Mouse (Mus musculus) myocyte (in vitro differentiated cells): ENCODE measurements around the gene Ak5.

ENCODE experiments used
- CEBPB ChIP-seq: IDR thresholded peaks from 2 replicates; pipeline ENCODE4 v1.6.1; 2011; ENCODE audit warnings: mild to moderate bottlenecking, moderate library complexity; ENCODE audit not compliant: poor library complexity, insufficient read depth, severe bottlenecking
- E2F4 ChIP-seq: IDR thresholded peaks from one replicate; pipeline ENCODE4 v1.6.1; 2011; ENCODE audit warnings: mild to moderate bottlenecking, control low read depth, moderate library complexity; ENCODE audit not compliant: insufficient read depth
- MAX ChIP-seq: IDR thresholded peaks from one replicate; pipeline ENCODE4 v1.6.1; 2011; ENCODE audit warnings: low read depth, mild to moderate bottlenecking, control low read depth
- MYOD1 ChIP-seq, 3 experiments: IDR thresholded peaks; one replicate each; pipeline ENCODE4 v1.6.1; 2011; ENCODE audit warnings: control low read depth in 2 of 3, low read depth in 2 of 3, mild to moderate bottlenecking in 2 of 3, moderate library complexity in 1 of 3; ENCODE audit not compliant: insufficient read length in 2 of 3, control insufficient read depth in 1 of 3
- POLR2A ChIP-seq: IDR thresholded peaks from one replicate; pipeline ENCODE4 v1.6.1; 2011; ENCODE audit warnings: low read depth, mild to moderate bottlenecking, control low read depth, moderate library complexity; ENCODE audit not compliant: insufficient read length
- POLR2AphosphoS2 ChIP-seq: IDR thresholded peaks from one replicate; pipeline ENCODE4 v1.6.1; 2011; ENCODE audit warnings: low read depth, control low read depth; ENCODE audit not compliant: insufficient read length
- TCF12 ChIP-seq: IDR thresholded peaks from one replicate; pipeline ENCODE4 v1.6.1; 2011; ENCODE audit warnings: mild to moderate bottlenecking, control low read depth; ENCODE audit not compliant: poor library complexity, insufficient read depth, severe bottlenecking
- USF1 ChIP-seq: IDR thresholded peaks from one replicate; pipeline ENCODE4 v1.6.1; 2011; ENCODE audit warnings: low read depth, mild to moderate bottlenecking, control low read depth, moderate library complexity

DNA sequence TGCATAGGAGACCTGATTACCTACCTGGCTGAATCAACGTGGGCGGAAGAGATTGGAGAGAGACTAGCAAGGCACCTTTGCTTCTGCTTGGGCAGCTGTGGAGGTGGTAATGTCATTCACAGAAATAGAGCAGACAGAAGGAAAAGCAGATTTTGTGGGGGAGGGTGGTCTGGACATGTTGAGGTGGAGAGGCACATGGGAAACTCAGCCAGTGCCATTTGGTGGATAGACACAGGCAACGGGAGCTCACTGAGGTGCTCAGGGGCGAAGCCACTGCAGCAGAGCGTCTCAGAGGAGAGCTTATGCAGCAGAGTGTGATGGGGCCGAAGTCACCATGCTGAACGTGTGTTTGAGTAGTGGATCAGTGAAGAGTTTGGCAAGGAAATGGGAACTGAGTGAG lies 147.1 kb downstream of the Ak5 start:
- TF ChIP-seq MYOD1 (IDR thresholded peaks at IDR 0.05; ENCODE audit: control insufficient read depth in 1 of 3, insufficient read length in 2 of 3, low read depth in 2 of 3) (no peak), USF1 (no peak), POLR2A (no peak), E2F4 (no peak), TCF12 (no peak), MAX (no peak), CEBPB (no peak), POLR2AphosphoS2 (no peak)
